Mouse (Mus musculus) bone marrow, adult 2 months (tissue): ENCODE measurements around the gene Alkbh4.

ENCODE experiments used
- CTCF ChIP-seq: fragments of 200-500 bp; IDR thresholded peaks from 2 replicates; pipeline ENCODE4 v1.5.1; 2011; ENCODE audit warnings: low read length, control low read depth; ENCODE audit not compliant: control insufficient read depth, insufficient read depth
- POLR2A ChIP-seq: fragments of 200-500 bp; IDR thresholded peaks from 2 replicates; pipeline ENCODE4 v1.6.1; 2011; ENCODE audit warnings: low read depth, mild to moderate bottlenecking, control low read depth, low read length, borderline replicate concordance; ENCODE audit not compliant: control insufficient read depth

GRCm38 (mm10) chr5:136181197-136181596 lies 45.3 kb downstream of the Alkbh4 start:
- TF ChIP-seq CTCF (no peak), POLR2A (no peak)
